Mouse (Mus musculus): ENCODE results near the gene Nek6.

GRCm38 (mm10) chr2:38574697-38575096 lies 63.3 kb downstream of the Nek6 start:
- no peak for TF ChIP-seq CTCF (IDR thresholded peaks at IDR 0.05; ENCODE audit: insufficient read depth, low read depth, low read length)
- no peak for TF ChIP-seq POLR2A (IDR thresholded peaks at IDR 0.05; ENCODE audit: insufficient read depth, low read depth, low read length)
